Mouse (Mus musculus) MEL (cell line): ENCODE measurements at regions not wholly inside any gene's neighbourhood (a gene's known extent, or its start where the extent isn't known, plus 50 kb on each side); places are given as distances from the start of the nearest gene placed in this dataset.

ENCODE experiments used
- CHD1 ChIP-seq: IDR thresholded peaks from 2 replicates; pipeline ENCODE4 v1.6.1; 2012; ENCODE audit warnings: low read depth, mild to moderate bottlenecking, inconsistent platforms, low read length, improper control_type of control experiment
- CTCF ChIP-seq, 3 experiments: IDR thresholded peaks in 2 of 3; conservative IDR thresholded peaks in 1 of 3; 2 replicates each; pipeline ENCODE4 v1.5.1; 2011 to 2012; ENCODE audit warnings: low read length in 3 of 3, low read depth in 2 of 3, mild to moderate bottlenecking in 2 of 3, improper control_type of control experiment in 1 of 3, inconsistent platforms in 1 of 3, mixed read lengths in 1 of 3, moderate library complexity in 1 of 3; ENCODE audit not compliant: control insufficient read depth in 1 of 3, insufficient read depth in 1 of 3, poor library complexity in 1 of 3, severe bottlenecking in 1 of 3
- ETS1 ChIP-seq: IDR thresholded peaks from 2 replicates; pipeline ENCODE4 v1.6.1; 2012; ENCODE audit warnings: low read depth, mild to moderate bottlenecking, inconsistent platforms, low read length, improper control_type of control experiment, moderate library complexity
- POLR2A ChIP-seq, 2 experiments: IDR thresholded peaks; 2 replicates each; pipeline ENCODE4 v1.6.1; 2011 to 2012; ENCODE audit warnings: low read length in 2 of 2, mild to moderate bottlenecking in 2 of 2, control low read depth in 1 of 2, improper control_type of control experiment in 1 of 2, low read depth in 1 of 2, moderate library complexity in 1 of 2; ENCODE audit not compliant: control insufficient read depth in 1 of 2, insufficient read depth in 1 of 2, poor library complexity in 1 of 2
- RAD21 ChIP-seq: IDR thresholded peaks from 2 replicates; pipeline ENCODE4 v1.6.1; 2011; ENCODE audit warnings: mild to moderate bottlenecking, low read depth, low read length, improper control_type of control experiment
- SIN3A ChIP-seq: IDR thresholded peaks from 2 replicates; pipeline ENCODE4 v1.6.1; 2012; ENCODE audit warnings: low read length, improper control_type of control experiment, inconsistent platforms
- SMC3 ChIP-seq: IDR thresholded peaks from 2 replicates; pipeline ENCODE4 v1.6.1; 2011; ENCODE audit warnings: low read depth, low read length, improper control_type of control experiment
- USF1 ChIP-seq: IDR thresholded peaks from 2 replicates; pipeline ENCODE4 v1.6.1; 2014; ENCODE audit warnings: low read depth, mild to moderate bottlenecking, inconsistent platforms, low read length, improper control_type of control experiment, moderate library complexity
- USF2 ChIP-seq, 2 experiments: IDR thresholded peaks; 2 replicates each; pipeline ENCODE4 v1.6.1; 2011 to 2012; ENCODE audit warnings: improper control_type of control experiment in 2 of 2, low read length in 2 of 2, borderline replicate concordance in 1 of 2, inconsistent platforms in 1 of 2, low read depth in 1 of 2, mild to moderate bottlenecking in 1 of 2; ENCODE audit not compliant: insufficient read depth in 1 of 2
- ZC3H11A ChIP-seq: IDR thresholded peaks from 2 replicates; pipeline ENCODE4 v1.6.1; 2012; ENCODE audit warnings: low read depth, mild to moderate bottlenecking, inconsistent platforms, low read length, improper control_type of control experiment

DNA sequence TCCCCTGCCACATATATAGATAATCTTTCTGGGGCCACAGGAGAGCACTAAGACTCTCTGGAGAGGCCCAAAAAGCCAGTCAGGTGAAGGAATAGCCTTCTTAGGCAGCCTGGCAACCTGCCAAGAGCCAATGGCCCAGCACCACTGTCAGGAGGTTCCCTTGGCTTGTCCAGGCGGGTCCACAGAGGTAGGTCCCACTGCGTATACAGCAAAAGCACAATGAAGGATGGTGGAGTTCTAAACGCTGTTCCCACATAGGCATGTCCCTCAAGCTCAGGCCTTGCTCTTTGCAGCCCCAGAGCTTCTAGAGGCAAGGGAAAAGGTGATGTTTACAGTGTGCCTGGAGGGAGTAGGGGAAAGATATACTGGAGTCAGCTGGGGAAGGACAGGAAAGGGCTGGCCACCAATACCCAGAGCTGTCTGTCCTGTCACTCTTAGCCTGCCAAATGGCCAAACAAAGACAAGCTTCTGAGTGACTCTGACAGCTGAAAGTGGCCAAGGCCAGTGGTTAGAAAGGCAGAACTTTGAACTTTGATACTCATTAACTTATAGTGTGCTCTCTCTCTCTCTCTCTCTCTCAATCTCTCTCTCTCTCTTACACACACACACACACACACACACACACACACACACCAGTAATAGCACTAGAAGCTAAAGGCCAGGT, 235.4 kb downstream of the Bcor start:
- no peak for TF ChIP-seq CTCF (IDR thresholded peaks at IDR 0.05 in 2 of 3, conservative IDR thresholded peaks at IDR 0.05 in 1 of 3; ENCODE audit: control insufficient read depth in 1 of 3, insufficient read depth in 1 of 3, low read depth in 2 of 3, low read length in 3 of 3, poor library complexity in 1 of 3, severe bottlenecking in 1 of 3)
- no peak for TF ChIP-seq RAD21
- no peak for TF ChIP-seq CHD1
- no peak for TF ChIP-seq POLR2A (IDR thresholded peaks at IDR 0.05; ENCODE audit: control insufficient read depth in 1 of 2, insufficient read depth in 1 of 2, low read depth in 1 of 2, low read length in 2 of 2, poor library complexity in 1 of 2)
- TF ChIP-seq SIN3A: no peak
- no peak for TF ChIP-seq USF1
- TF ChIP-seq ETS1: no peak
- no peak for TF ChIP-seq USF2 (IDR thresholded peaks at IDR 0.05; ENCODE audit: borderline replicate concordance in 1 of 2, insufficient read depth in 1 of 2, low read depth in 1 of 2, low read length in 2 of 2)
- no peak for TF ChIP-seq ZC3H11A
- no peak for TF ChIP-seq SMC3
